Comparison of ENCODE assay signal across 8 mouse cellular contexts in the genomic region with DNA sequence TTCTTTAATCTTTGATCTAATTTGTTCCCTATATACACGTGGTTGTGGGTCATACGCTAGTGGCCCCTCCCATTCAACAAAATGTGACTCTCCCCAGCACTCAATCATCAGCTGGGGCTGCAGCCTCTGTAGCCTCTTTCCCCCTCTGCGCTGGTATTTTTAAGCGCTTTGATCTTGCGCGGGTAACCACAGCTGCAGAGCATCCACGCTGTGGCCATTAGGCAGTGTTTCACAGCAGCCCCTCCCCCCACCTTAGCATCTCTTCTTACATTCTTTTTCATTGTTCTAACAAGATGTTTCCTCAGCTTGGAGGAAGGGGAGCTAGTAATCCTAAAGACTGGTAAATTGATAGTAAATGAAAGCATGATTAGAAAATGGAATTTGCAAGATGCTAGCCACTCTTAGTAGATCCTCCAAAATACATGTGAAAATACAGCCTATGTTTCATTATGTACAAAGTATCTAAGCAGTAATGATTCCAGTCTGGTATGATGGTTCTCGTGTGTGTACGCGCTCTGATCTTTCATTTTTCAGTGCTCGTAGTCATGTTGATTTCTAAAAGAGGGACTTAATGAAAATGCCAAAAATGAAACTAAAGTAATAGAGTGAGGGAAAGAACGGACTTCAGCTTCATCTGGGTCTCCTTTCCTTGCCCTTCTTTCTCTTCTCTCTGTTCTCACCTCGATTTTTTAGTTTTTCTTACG. TPM values are rescaled to one million over a fixed set of nuclear protein-coding genes. Genes with fewer than 3 reads are reported as not detected.
DNase-seq lines count a peak whose midpoint lies in the region; ATAC-seq and TF ChIP-seq lines count a peak whose summit lies in the region.

No protein-coding gene starts in this region.

- H3K27ac ChIP-seq in hindbrain, postnatal 0 days: peak overlapping the region; percentile 76

- H3K9me3 ChIP-seq in hindbrain, postnatal 0 days (ENCODE audit: low read length): no peaks in the 10 kb centered on the region

- 0 out of 2 replicates have a peak, but pooled peaks have one; percentile 9 for ATAC-seq in frontal cortex, adult (ENCODE audit: low TSS enrichment)
- ATAC-seq in hindbrain, postnatal 0 days: peak; percentile 50

- H3K4me1 ChIP-seq in hindbrain, postnatal 0 days (ENCODE audit: insufficient read depth, low read length): no peaks in the 10 kb centered on the region

- no peaks in the 10 kb centered on the region for H3K36me3 ChIP-seq in hindbrain, postnatal 0 days (ENCODE audit: insufficient read depth, low read length)

- peak overlapping the region; percentile 40 for H3K9ac ChIP-seq in hindbrain, postnatal 0 days (replicated peaks; ENCODE audit: low read length)

- H3K4me2 ChIP-seq in hindbrain, postnatal 0 days (ENCODE audit: low read depth, low read length): peak overlapping the region; percentile 67

- H3K4me3 ChIP-seq in hindbrain, postnatal 0 days (ENCODE audit: low read length): peak overlapping the region; percentile 49

- no peaks in the 10 kb centered on the region for H3K27me3 ChIP-seq in hindbrain, postnatal 0 days (ENCODE audit: insufficient read depth, low read length)

- no peak for DNase-seq in frontal cortex, postnatal 25 days (ENCODE audit: low spot score in 2 of 2)
- peak; percentile 79 for DNase-seq in CD4-positive helper T cell, adult 2 months (ENCODE audit: low read depth, low spot score)
- peak; percentile 69 for DNase-seq in embryo, embryonic 11.5 days (ENCODE audit: low read depth, low spot score)
- DNase-seq in hindbrain, postnatal 0 days (ENCODE audit: low spot score): peak; percentile 75
- peak; percentile 27 for DNase-seq in lung, postnatal 36 days
- peak; percentile 21 for DNase-seq in right cerebral cortex, postnatal 25 days
- no peak for DNase-seq in spleen, postnatal 14 days (ENCODE audit: low spot score in 2 of 2)

- WGBS in hindbrain, postnatal 0 days: 2% methylated on average over 14 of the region's 14 CpGs

- TF ChIP-seq CTCF in hindbrain, postnatal 0 days (IDR thresholded peaks at IDR 0.05; ENCODE audit: low read depth): no peak

RNA-seq across cellular contexts. Expression of a gene that starts 6.9 kb away (rescaled TPM):
- total RNA-seq in hindbrain, postnatal 0 days (2014; rRNA removed): 777 and 1,409 TPM in 2 replicates
- polyA plus RNA-seq in hindbrain, postnatal 0 days (2015; fragmentation: Nextera tagmentation; extraction: Ambion mirVana): 4.2 and 6.8 TPM in 2 replicates

RNA-seq across cellular contexts. Expression of a gene that starts 7.1 kb away (rescaled TPM):
- total RNA-seq in hindbrain, postnatal 0 days (2014; rRNA removed): 477 and 856 TPM in 2 replicates
- polyA plus RNA-seq in hindbrain, postnatal 0 days (2015; fragmentation: Nextera tagmentation; extraction: Ambion mirVana): 13.5 and 16.6 TPM in 2 replicates

RNA-seq across cellular contexts. Expression of a gene that starts 8.7 kb away (rescaled TPM):
- 20.6 and 39.3 TPM in 2 replicates for total RNA-seq in hindbrain, postnatal 0 days (2014; rRNA removed)
- polyA plus RNA-seq in hindbrain, postnatal 0 days (2015; fragmentation: Nextera tagmentation; extraction: Ambion mirVana): 5.1 and 5.5 TPM in 2 replicates

RNA-seq across cellular contexts. Expression of a gene that starts 14.2 kb away (rescaled TPM):
- 468 and 587 TPM in 2 replicates for total RNA-seq in hindbrain, postnatal 0 days (2014; rRNA removed)
- polyA plus RNA-seq in hindbrain, postnatal 0 days (2015; fragmentation: Nextera tagmentation; extraction: Ambion mirVana): 0.84 and 1.2 TPM in 2 replicates

RNA-seq across cellular contexts. Expression of a gene that starts 14.5 kb away (rescaled TPM):
- total RNA-seq in hindbrain, postnatal 0 days (2014; rRNA removed): 67.7 and 136 TPM in 2 replicates
- 2.2 and 10.5 TPM in 2 replicates for polyA plus RNA-seq in hindbrain, postnatal 0 days (2015; fragmentation: Nextera tagmentation; extraction: Ambion mirVana)

Comparison
In these comparisons a context has a peak if more than half of its experiments do, and no peak if none do; other contexts are left out.
1. DNase-seq: peak in CD4-positive helper T cell, adult 2 months (single experiment), embryo, embryonic 11.5 days (single experiment), hindbrain, postnatal 0 days (single experiment), lung, postnatal 36 days (single experiment) and right cerebral cortex, postnatal 25 days (single experiment); none in frontal cortex, postnatal 25 days (0 of 2) and spleen, postnatal 14 days (0 of 2).